Mouse (Mus musculus): ENCODE data around the gene Runx2.

- TF ChIP-seq CTCF (IDR thresholded peaks at IDR 0.05; ENCODE audit: low read depth, low read length): no peak
- TF ChIP-seq POLR2A (IDR thresholded peaks at IDR 0.05; ENCODE audit: borderline replicate concordance, low read depth, low read length): peak; percentile 69; the same call in 1 of the 2 replicates
These were observed 37.2 kb downstream of the Runx2 start for GRCm38 (mm10) chr17:44777337-44777804.

Measured in bone marrow macrophage, adult 2 months (primary cell).